Mouse (Mus musculus): Measurements from ENCODE around the gene Etnk1.

DNA sequence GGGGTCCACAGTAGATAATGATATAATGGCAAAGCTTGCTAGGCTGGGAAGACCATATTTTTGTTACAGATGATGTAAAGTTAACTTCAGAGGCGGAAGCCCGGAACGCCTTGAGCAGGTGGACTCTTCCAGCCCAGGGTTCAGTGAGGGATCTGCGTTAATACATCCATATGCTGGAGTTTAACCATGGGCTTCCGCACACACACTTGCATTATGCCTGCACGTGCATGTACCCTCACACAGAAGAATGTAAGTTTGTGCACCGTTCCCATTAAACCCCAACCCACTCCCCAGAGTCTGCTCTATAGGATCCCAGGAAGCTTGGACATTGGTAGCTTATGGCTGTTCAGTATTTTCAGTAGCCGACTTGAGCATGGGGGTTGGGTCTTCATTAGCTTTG is 4.0 kb downstream of the Etnk1 start:
- TF ChIP-seq POLR2A (IDR thresholded peaks at IDR 0.05; ENCODE audit: low read depth, low read length) (no peak), CTCF (IDR thresholded peaks at IDR 0.05; ENCODE audit: borderline replicate concordance, insufficient read depth, low read length) (no peak)
